Mouse (Mus musculus) forebrain, embryonic 11.5 days (tissue): ENCODE data around the gene Dbf4. TPM values are rescaled to one million over a fixed set of nuclear protein-coding genes. Genes with fewer than 3 reads are reported as not detected.

Source experiments
- ATAC-seq: fragments of 200-750 bp; cut with Nextera tagmentation; replicated peaks from 2 replicates; pipeline ENCODE4 v1.8.0; 2017; ENCODE audit warnings: moderate TSS enrichment; ENCODE audit not compliant: low FRiP score
- DNase-seq: peaks from one replicate; pipeline ENCODE4 v3.0.0-alpha.2; 2017; ENCODE audit warnings: low spot score
- H3K27ac ChIP-seq: fragments of 300-500 bp; sonication (generic); 2 replicates; pipeline ENCODE4 v1.5.1; 2014; ENCODE audit warnings: low read depth, low read length
- H3K27me3 ChIP-seq: fragments of 300-500 bp; sonication (generic); 2 replicates; pipeline ENCODE4 v1.6.1; 2014; ENCODE audit warnings: mild to moderate bottlenecking, low read length, mixed read lengths; ENCODE audit not compliant: control insufficient read depth, insufficient read depth
- H3K36me3 ChIP-seq: fragments of 300-500 bp; sonication (generic); 2 replicates; pipeline ENCODE4 v1.6.1; 2014; ENCODE audit warnings: mild to moderate bottlenecking, low read length, moderate library complexity, mixed read lengths; ENCODE audit not compliant: control insufficient read depth, insufficient read depth
- H3K4me1 ChIP-seq: fragments of 300-500 bp; sonication (generic); replicated peaks from 2 replicates; pipeline ENCODE4 v1.6.1; 2014; ENCODE audit warnings: low read length, mixed read lengths; ENCODE audit not compliant: control insufficient read depth, insufficient read depth
- H3K4me2 ChIP-seq: fragments of 300-500 bp; sonication (generic); 2 replicates; pipeline ENCODE4 v1.6.1; 2014; ENCODE audit warnings: low read depth, mild to moderate bottlenecking, low read length, moderate library complexity, mixed read lengths; ENCODE audit not compliant: severe bottlenecking
- H3K4me3 ChIP-seq: fragments of 300-500 bp; sonication (generic); 2 replicates; pipeline ENCODE4 v1.5.1; 2014; ENCODE audit warnings: low read depth, low read length
- H3K9ac ChIP-seq: fragments of 300-500 bp; sonication (generic); 2 replicates; pipeline ENCODE4 v1.6.1; 2014; ENCODE audit warnings: low read length
- H3K9me3 ChIP-seq: fragments of 300-500 bp; sonication (generic); 2 replicates; pipeline ENCODE4 v1.6.1; 2016; ENCODE audit warnings: low read length, mixed read lengths; ENCODE audit not compliant: control insufficient read depth
- WGBS: fragments of 180-500 bp; shearing (Covaris S2); extraction: QIAGEN DNeasy Blood & Tissue Kit; methylation state at CpG from one replicate; pipeline ENCODE4 v1.1.7; 2014; 5-methylcytosine and 5-hydroxymethylcytosine counted together
- polyA plus RNA-seq: library from polyadenylated mRNA; unstranded; fragments of >200 nt; fragmentation: Nextera tagmentation; extraction: Ambion mirVana; gene quantifications from 2 replicates; pipeline ENCODE4 v1.2.1, GENCODE M21; 2014

Gene Dbf4
- polyA plus RNA-seq, 1 experiment from 2014 or later = 92.6 TPM

DNA sequence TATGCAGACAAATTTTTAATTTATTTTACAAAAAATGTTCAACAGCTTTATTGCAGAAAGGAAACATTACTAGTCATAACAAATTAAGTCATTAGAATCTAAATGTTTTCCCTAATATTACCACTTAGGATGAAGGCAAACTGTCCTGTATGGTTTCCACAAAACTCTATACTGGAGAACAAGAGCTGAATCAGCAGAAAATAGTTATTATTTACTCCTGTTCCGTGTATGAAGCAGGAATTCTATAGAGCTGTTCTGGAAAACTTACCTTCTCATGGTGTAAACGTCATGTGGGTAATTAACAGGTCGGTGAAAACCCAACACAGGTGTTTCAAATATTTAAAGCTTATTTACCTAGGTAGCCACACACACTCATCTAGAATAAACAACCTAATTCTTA is 1.1 kb downstream of the Dbf4 start:
- H3K4me3 ChIP-seq = peak overlapping the region; percentile 85
- peak overlapping the region; percentile 55 for H3K4me2 ChIP-seq
- no peaks in the 10 kb centered on the region for H3K9me3 ChIP-seq
- no peak overlapping the region for H3K27ac ChIP-seq
- H3K36me3 ChIP-seq = peaks cover 4% of the 10 kb centered on the region; the same call in 1 of the 2 replicates
- H3K9ac ChIP-seq = peak overlapping the region; percentile 90; the same call in 1 of the 2 replicates
- 11% methylated on average over 3 of the region's 3 CpGs for WGBS
- H3K27me3 ChIP-seq = no peaks in the 10 kb centered on the region
- peaks cover 3% of the 10 kb centered on the region; the same call in 1 of the 2 replicates for H3K4me1 ChIP-seq
- ATAC-seq (no peak), DNase-seq (no peak)

DNA sequence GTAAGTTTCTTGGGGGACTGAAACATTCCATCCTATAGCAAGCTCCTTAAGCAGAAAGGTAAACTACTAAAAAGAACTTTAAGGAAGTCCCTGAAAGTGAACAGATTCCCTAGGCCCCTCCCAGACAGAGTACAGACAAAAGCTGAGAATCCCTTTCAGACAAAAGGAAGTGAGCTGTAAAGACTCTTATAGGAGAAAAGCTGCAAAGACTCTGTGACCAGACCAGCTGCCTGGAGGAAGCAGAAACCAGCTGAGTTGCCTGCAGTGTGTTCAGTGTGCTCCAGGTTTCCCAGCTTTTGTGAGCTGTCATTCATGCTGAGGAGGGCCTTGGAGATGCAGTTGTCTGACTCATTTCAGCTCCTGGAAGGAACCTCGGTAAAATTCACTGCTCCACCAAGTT is 5.1 kb downstream of the Dbf4 start:
- WGBS = 37% methylated on average over 1 of the region's 1 CpGs
- DNase-seq (no peak), ATAC-seq (no peak)
- Histone ChIP-seq H3K36me3 (peaks cover 4% of the 10 kb centered on the region; the same call in 1 of the 2 replicates), H3K27ac (no peak overlapping the region), H3K9me3 (no peaks in the 10 kb centered on the region), H3K27me3 (no peaks in the 10 kb centered on the region), H3K4me1 (peaks cover 3% of the 10 kb centered on the region; the same call in 1 of the 2 replicates), H3K4me2 (no peak overlapping the region), H3K9ac (no peak overlapping the region), H3K4me3 (no peak overlapping the region)

DNA sequence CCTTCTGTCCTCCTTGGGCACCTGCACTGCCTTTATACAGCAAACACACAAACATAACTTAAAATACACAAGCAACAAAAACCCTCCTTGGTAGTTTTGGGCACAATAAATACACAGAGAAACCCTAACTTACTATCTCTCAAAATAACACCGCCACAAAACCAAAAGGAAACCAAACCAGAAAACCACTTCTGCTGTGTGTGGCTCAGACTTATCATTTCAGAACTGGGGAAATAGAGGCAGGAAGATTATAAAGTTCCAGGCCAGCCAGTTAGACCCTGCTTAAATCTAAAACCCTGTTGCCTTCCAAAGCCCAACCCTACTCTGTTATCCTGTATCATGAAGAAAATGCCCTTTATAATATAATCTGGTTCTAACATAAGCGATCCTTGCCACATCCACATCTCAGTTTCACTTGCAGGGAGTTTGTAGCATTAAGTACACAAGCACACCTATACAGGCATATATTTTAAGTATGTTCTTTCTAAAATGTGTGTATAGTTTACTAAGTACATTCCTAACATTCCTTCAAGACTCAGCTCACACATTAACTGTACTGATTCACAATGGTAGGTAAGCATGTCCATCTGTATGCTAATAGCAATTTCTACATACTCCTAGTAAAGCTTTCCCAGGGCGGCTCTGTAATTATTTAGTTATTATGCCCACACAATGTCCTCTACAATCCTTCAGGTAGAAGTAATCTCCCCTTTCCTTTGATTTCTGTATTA is 5.7 kb downstream of the Dbf4 start:
- no peak for DNase-seq
- H3K4me1 ChIP-seq = peaks cover 3% of the 10 kb centered on the region; the same call in 1 of the 2 replicates
- H3K36me3 ChIP-seq = peaks cover 4% of the 10 kb centered on the region; the same call in 1 of the 2 replicates
- 91% methylated on average over 3 of the region's 3 CpGs for WGBS
- no peak overlapping the region for H3K4me3 ChIP-seq
- ATAC-seq = no peak
- no peak overlapping the region for H3K4me2 ChIP-seq
- H3K9me3 ChIP-seq = no peaks in the 10 kb centered on the region
- no peak overlapping the region for H3K9ac ChIP-seq
- H3K27me3 ChIP-seq = no peaks in the 10 kb centered on the region
- no peak overlapping the region for H3K27ac ChIP-seq

DNA sequence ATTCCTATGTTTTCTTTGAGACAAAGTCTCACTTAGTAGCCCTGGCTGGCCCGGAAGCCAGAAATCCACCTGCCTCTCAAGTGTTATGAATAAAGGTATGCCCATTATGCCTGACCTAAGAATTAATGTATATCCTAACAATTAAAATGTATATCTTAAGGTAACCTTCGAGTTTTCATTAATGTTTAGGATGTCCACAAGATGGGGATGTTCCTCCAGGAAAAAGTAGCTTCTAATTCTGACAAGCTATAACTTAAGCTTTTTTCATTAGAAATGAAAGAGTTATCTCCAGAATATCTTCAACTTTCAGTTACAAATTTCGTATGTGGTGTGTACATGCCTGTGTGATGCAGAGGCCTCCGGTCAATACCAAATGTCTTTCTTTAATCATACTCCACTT is 13.8 kb downstream of the Dbf4 start:
- Histone ChIP-seq H3K4me2 (no peak overlapping the region), H3K27me3 (no peaks in the 10 kb centered on the region), H3K27ac (no peak overlapping the region), H3K4me3 (no peak overlapping the region), H3K4me1 (no peaks in the 10 kb centered on the region), H3K9me3 (no peaks in the 10 kb centered on the region), H3K36me3 (peaks cover 13% of the 10 kb centered on the region; the same call in 1 of the 2 replicates), H3K9ac (no peak overlapping the region)
- no peak for ATAC-seq
- DNase-seq = no peak
- WGBS = 90% methylated on average over 4 of the region's 4 CpGs

DNA sequence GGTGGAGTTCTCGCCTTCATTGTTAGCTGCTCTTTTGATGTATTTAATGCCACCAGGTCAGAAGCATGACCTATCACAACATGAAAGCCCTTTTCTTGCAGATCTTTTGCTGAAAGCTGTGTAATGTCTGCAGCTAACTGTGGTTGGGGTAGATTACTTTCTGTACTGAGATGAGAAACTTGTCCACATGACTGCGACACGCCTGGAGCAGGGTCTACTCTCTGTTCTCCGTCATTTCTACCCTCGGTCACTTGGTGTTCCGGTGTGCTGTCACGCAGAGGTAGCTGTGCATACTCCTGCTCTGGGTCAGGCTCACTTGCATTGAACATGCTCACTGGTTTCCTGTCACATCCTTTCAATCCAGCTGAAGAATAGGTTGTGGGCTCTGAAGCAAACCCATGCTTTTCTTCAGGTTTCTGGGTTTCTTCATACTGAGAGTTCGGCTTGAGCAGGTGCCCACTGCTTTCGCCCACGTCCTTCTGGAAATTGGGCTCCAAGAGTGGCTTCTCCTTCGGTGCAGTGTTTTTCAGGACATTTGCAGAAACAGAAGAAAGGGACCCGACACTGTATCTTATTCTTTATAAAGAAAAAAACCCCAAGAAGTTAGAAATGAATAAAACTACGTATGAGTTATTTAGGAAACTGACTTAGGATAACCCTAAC is 24.8 kb downstream of the Dbf4 start:
- Histone ChIP-seq H3K4me1 (no peaks in the 10 kb centered on the region), H3K9ac (no peak overlapping the region), H3K36me3 (no peaks in the 10 kb centered on the region; the same call in 1 of the 2 replicates), H3K4me3 (no peak overlapping the region), H3K27ac (no peak overlapping the region), H3K27me3 (no peaks in the 10 kb centered on the region), H3K9me3 (no peaks in the 10 kb centered on the region), H3K4me2 (no peak overlapping the region)
- no peak for ATAC-seq
- WGBS = 93% methylated on average over 13 of the region's 13 CpGs
- no peak for DNase-seq

DNA sequence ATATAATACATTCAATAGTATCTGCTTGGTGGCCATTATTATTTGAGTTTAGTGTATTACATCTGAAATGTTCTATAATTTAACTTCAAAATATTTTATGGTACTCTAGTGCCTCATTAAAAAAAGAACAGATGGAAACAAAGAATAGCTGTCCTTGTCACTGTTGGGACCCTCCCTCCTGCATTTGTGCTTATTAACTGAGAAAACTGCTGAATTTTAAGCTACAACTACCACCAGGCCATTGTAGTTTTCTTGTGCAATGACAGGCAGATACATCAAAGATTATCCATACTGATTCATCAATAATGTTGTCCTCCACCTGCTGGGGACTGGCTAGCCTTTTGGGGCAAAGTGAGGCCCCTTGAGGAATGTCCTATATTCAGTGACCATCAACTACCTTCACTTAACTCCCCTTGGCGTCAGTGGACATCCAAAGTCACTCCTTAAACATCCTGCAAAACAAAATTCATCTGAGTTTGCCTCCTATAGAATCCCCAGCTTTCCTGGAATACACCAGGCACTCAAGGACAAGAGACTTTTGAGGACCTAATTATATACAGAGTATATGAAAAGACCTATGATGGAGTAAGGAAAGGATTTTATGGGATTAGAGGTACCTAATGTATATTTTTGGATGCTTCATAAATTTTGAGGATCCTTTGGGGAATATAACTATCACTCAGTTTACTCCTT is 28.5 kb downstream of the Dbf4 start:
- H3K4me1 ChIP-seq = no peaks in the 10 kb centered on the region
- 64% methylated on average over 1 of the region's 1 CpGs for WGBS
- no peak overlapping the region for H3K4me2 ChIP-seq
- H3K9ac ChIP-seq = no peak overlapping the region
- H3K9me3 ChIP-seq = no peaks in the 10 kb centered on the region
- no peaks in the 10 kb centered on the region; the same call in 1 of the 2 replicates for H3K36me3 ChIP-seq
- no peak for DNase-seq
- H3K27me3 ChIP-seq = no peaks in the 10 kb centered on the region
- ATAC-seq = no peak
- no peak overlapping the region for H3K4me3 ChIP-seq
- H3K27ac ChIP-seq = no peak overlapping the region

DNA sequence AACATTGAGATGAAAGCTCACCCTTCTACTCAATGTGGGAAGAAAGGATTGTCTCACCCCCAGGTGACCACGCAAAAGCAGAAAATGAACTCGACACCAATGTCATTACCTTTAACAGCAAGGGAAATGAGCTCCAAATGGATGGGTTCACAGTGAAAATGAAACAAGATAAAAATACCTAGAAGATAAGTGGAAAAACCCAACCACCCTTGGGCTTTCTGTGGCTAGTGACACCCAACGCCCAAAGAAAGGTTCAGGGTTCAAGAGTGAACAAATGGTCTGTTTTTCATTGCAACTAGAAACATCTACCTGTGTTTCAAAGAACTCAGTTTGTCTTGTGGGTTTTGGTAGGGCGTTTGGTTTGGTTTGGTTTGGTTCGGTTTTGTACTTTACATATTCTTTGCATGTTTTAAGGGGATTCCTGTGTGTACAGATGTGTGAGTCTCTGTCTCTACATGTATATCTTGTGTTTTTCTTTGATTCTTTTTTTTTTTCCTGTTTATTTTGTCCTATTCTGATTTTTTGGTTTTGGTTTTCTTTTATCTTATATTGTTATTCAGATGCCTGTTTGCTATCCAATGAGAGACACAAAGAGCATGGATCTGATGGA is 48.1 kb downstream of the Dbf4 start:
- Histone ChIP-seq H3K27ac (no peak overlapping the region), H3K4me1 (no peaks in the 10 kb centered on the region), H3K4me3 (no peak overlapping the region), H3K4me2 (no peak overlapping the region), H3K9me3 (no peaks in the 10 kb centered on the region), H3K27me3 (no peaks in the 10 kb centered on the region), H3K36me3 (no peaks in the 10 kb centered on the region), H3K9ac (no peak overlapping the region)
- DNase-seq (no peak), ATAC-seq (no peak)
- 82% methylated on average over 5 of the region's 5 CpGs for WGBS

DNA sequence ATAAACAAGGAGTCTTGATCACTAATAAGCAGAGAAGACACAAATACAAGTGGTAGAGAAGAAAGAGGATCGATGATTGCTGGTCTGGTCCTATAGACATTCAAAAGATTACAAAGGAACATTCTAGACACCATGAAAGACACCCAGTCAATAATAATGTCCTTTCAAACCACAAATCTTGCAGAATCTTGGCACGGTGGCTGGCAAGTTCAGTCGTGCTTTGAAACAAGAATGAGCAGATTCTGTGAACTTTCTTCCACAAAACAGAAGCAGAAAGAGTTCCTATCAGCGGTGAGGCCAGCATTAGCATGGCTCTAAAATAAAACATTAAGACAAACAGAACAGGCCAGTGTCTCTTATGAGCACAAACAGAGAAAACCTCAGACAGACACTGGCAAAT is 49.1 kb downstream of the Dbf4 start:
- WGBS = 85% methylated on average over 4 of the region's 4 CpGs
- Histone ChIP-seq H3K27me3 (no peaks in the 10 kb centered on the region), H3K9ac (no peak overlapping the region), H3K4me3 (no peak overlapping the region), H3K27ac (no peak overlapping the region), H3K9me3 (no peaks in the 10 kb centered on the region), H3K4me2 (no peak overlapping the region), H3K36me3 (no peaks in the 10 kb centered on the region), H3K4me1 (no peaks in the 10 kb centered on the region)
- DNase-seq (no peak), ATAC-seq (no peak)
